Mouse (Mus musculus) hematopoietic stem cell, adult 5-6 weeks (primary cell): ENCODE data around the gene Med24. TPM values are rescaled to one million over a fixed set of nuclear protein-coding genes. Genes with fewer than 3 reads are reported as not detected.

ENCODE experiments used
- ATAC-seq, 2 experiments: fragments of 125-278 bp in 1 of 2; replicated peaks in 1 of 2; 2 replicates each; pipeline ENCODE4 v1.8.0; 2016 to 2017; ENCODE audit warnings: inconsistent platforms in 2 of 2, mild to moderate bottlenecking in 2 of 2, moderate number of reproducible peaks in 2 of 2, low read depth in 1 of 2, moderate TSS enrichment in 1 of 2; ENCODE audit not compliant: low FRiP score in 2 of 2, poor library complexity in 2 of 2, severe bottlenecking in 2 of 2, insufficient read depth in 1 of 2, low TSS enrichment in 1 of 2
- total RNA-seq: library from RNA; stranded (forward); fragments of 172-1452, 232-1000 nt; gene quantifications from 2 replicates; pipeline ENCODE4 v1.2.3, GENCODE M21; 2017

The Med24 gene
- 25.7 and 30.2 TPM in 2 replicates for total RNA-seq

- peak; percentile 100 for ATAC-seq
Observed at GRCm38 (mm10) chr11:98729119-98729588, at the start of gene Med24. TSS of gene Med24 (minus strand) at chr11:98729435.

DNA sequence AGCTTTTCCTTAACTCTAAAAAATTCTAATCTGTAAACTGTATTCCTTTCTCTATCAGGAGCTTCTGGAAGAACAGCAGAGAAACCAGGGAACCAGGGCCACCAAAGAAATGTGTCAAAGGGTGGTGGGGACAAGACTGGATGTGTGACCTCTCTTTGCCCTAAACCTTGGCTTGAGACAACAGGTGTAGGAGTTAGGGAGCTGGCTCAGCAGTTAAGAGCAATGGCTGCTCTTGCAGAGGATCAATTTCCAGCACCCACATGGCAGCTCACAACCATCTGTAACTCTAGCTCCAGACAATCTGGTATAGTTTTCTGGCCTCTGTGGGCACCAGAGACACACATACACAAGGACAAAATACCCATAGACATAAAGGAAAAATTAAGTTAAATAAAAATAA is 48.7 kb upstream of the Med24 start:
- ATAC-seq: no peak

DNA sequence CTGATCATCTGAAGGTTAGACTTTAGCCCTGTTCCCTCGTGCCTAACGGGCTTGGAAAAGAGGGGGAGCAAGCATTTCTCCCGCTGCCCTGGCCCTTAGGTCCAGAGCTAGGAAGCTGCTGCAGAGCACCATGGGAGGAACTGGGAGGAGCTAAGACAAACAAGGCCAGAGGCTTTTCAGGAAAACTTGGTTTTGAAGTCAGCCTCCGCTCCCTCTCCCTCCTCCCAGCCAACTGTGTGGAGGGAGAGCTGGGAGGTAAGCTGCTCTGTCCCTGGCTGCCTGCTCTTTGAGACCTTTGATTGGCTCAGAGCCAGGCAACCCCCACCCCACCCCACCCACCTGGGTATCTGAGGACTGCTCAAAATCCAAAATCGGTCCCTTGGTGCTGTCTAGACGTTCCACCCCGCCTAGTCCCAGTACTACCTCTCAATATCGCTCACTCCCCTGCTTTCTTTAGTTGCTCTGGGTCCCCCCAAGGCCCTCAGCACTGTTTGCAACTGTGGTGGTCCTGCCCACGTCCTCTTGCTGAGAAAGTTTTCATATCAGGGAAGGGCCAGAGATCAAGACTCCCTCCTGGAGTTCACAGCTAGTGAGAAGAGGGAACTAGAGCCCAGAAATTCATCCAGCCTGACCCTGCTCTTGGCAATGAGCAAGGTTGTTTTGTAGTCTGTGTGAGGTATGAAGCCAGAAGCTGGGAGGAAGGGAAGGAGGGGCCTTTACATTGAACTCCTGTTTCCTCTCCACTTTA is 47.8 kb upstream of the Med24 start:
- no peak for ATAC-seq

GRCm38 (mm10) chr11:98776052-98776764 is 47.0 kb upstream of the Med24 start:
- ATAC-seq: no peak

DNA sequence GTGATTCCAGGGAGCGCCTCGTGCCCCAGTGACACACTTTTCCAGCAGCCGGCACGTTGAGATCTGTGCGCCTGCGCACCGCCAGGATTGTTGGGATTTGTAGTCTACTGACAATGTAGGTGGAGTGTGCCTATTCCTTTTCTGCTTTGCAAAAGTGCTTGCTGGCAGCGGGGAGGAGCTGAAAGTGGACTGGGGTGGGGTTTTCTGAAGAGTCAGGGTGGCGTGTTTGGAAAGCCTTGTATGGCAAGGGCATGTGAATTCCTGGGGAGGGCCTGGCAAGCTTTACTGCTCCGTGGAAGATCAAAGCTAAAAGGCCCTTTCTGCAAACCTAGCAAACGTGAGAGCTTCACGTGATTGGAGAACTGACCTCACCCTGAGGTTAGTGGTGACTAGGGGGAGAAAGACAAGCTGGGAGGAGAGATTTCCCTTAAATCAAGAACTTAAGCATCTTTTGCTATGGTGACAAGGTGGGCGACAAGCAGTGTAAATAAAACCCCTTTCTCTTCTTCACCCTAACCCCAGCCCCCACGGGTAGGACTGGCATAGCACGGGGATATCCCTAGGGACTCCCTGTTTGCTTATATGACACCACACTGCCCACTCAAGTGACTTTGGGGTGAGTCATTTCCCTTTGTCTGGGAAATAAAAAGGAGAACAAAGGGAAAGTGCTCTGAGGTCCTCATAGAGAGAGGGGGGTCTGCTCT is 46.3 kb upstream of the Med24 start:
- peak; percentile 56 to 57 for ATAC-seq

- no peak for ATAC-seq
Observed at GRCm38 (mm10) chr11:98774582-98775347, 45.5 kb upstream of the Med24 start, which contains the start of gene Nr1d1. TSS of gene Nr1d1 (minus strand) at chr11:98775333.

DNA sequence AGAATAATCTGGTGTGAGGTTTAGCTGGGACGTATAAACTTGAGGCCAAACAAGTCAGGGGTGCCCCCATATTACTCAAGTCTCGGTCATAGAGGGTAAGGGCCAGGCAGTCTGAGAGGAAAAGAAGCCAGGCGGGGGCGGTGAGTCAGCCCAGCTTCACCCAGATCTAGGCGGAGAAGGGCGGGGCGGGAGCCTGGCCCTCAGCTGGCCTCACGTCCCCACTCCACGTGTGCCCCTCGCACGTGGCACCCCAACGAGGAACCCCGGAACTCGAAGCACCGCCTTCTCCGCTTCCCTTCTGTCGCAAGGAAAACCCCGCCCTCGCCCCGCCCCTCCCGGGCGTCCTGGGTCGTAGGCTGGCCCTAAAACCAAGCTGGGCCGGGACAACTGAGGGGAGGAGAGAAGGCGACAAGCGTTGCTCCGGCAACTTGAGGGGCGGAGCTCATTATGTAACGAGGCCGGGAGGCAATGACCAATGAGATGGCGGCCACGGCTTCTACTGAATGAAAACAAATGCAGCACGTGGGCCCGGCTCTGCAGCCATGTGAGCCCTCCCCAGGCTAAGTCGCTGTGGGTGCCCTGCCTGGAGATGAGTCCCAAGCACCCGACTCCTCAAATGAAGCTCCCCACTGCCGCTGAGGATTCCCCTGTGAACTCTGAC is 44.5 kb upstream of the Med24 start:
- ATAC-seq: peak; percentile 74 to 89

DNA sequence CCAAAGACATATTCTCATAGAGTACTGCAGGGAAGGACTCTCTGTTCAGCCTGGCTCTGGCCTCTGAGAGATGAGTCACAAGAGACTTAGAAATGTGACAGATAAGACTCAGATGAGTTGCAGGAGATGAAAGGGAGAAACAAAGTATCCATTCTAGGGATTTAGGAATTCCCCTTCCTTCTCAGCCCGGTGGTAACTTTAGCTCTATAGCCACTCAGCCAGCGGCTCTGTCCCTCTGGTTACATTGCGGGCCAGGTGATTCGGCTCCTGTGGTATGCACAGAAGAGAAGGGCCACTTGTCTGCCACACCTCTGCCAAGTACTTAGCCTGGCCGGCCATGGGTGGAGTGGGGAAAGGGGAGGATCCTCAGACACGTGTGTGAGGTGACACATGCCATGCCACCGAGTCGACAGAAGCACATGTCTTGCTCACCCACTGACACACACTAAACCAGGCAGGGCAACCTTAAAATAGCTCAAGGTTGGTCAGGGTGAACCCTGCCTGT is 43.5 kb upstream of the Med24 start:
- ATAC-seq: no peak

DNA sequence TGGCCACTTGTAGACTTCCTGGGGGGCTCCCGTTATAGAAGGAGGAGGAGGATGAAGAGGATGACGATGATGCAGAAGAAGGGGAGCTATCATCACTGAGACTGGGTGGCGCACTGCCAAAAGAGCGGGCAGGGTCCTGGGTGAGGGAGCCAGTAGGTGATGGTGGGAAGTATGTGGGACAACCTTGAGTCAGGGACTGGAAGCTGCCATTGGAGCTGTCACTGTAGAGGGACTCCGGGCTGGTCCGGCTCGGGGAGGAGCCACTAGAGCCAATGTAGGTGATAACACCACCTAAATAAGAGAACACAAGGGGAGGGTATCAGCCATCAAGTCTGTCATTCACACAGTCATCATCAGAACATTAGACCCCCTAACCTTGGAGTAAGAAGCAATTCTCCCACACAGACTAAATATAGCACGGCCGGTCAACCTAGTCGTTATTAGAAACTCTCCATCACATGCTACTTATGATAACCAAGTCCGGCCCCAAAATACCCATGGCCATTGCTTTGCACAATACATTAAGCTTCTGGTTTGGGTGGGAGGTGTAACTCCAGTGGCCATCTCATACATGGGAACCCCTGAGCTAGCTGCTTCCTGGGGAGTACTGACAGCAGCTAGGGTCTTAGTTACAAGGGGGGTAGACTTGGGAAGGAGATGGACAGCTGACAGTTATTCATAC is 42.8 kb upstream of the Med24 start:
- ATAC-seq: no peak

DNA sequence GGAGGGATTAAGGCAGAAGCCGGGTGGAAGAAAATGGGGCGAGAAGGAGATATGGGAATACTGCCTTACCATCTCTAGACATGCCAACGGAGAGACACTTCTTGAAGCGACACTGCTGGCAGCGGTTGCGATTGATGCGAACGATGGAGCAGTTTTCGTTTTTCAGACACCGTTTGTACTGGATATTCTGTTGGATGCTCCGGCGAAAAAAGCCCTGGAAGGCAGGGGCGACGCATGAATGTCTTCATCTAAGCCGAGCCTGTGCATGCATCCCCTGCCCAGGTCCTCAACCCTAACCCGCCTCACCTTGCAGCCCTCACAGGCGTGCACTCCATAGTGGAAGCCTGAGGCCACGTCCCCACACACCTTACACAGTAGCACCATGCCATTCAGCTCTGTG is 41.9 kb upstream of the Med24 start:
- no peak for ATAC-seq

DNA sequence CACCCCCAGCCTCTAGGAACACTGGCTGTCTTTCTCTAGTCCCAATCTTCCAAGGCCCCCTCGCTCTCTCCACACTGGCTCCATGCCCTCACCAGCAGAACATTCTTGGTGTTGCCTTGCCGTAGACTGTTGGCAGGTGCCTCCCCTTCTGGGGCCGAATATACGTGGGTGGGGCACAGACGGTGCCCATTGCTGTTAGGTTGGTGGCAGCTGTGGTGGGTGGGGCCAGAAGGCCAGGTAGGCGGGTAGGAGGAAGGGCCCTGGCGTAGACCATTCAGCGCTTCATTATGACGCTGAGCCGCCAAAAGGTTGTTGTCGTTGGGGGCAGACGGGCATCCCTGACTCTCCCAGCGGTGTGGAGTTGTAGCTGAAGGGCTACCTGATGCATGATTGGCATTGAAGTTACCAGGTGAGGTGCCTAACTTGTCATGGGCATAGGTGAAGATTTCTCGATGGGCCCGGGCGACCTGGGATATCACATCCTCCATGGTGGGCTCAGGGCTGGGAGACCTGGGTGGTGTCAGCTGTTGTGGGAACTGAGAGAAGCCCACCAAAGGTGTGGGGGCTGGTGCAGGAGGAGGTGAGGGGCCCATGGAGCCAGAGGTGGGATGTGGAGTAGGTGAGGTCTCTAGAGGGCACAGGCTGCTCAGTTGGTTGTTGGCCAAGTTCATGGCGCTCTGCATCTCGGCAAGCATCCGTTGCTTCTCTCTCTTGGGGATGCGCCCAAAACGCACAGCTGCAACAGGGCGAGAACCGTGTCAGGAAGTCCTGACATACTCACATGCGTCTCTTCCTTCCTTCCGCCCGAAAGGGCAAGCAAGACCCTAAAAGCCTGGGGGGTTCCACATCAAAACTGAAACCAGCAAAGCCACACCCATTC is 41.1 kb upstream of the Med24 start:
- ATAC-seq: no peak

- no peak for ATAC-seq
Observed at GRCm38 (mm10) chr11:98769007-98769954, 40.0 kb upstream of the Med24 start.

DNA sequence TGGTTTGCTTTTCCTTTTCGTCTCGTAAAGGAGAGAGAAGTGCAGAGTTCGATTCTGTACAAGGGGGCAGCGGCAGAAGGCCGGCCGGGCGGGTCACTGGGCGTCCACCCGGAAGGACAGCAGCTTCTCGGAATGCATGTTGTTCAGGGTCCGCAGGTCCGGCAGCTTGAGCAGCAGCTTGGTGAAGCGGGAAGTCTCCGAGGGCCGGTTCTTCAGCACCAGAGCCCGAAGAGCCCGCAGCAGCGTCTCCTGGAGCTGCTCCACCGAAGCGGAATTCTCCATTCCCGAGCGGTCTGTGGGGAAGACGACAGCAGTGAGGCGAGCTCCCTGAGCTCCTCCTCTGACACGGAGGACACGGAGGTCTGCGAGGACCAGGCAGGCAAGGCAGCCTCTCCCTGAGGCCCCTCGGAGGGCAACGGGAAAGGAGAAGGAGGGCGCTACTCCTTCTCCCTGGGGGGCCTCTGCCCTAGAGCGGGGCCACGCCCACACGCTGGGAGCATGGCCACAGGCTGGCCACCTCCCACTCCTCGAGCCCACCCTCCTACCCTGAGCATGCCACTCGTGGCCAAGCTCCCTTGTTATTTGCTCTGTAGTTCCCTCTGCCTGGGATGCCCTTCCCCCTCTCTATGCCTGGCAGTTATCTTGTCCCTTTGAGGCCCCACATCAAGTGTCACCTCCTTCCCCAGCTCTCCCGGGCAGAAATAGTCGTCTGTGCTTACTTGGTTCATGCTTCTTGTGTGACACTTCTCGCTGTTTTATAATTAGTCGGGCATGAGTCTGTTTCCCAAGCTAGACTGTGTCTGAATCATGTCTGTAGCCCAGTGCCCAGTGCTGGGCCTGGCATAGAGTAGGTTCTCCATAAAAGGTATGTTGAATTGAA is 39.1 kb upstream of the Med24 start:
- no peak for ATAC-seq

GRCm38 (mm10) chr11:98767713-98768112 is 38.5 kb upstream of the Med24 start:
- ATAC-seq: no peak
